Mouse (Mus musculus) urinary bladder, postnatal 10 days (tissue): Measurements from ENCODE around the gene Nsg1.

Experiments
- DNase-seq: peaks from one replicate; pipeline ENCODE4 v3.0.0; 2022; ENCODE audit warnings: low spot score

Gene Nsg1

DNA sequence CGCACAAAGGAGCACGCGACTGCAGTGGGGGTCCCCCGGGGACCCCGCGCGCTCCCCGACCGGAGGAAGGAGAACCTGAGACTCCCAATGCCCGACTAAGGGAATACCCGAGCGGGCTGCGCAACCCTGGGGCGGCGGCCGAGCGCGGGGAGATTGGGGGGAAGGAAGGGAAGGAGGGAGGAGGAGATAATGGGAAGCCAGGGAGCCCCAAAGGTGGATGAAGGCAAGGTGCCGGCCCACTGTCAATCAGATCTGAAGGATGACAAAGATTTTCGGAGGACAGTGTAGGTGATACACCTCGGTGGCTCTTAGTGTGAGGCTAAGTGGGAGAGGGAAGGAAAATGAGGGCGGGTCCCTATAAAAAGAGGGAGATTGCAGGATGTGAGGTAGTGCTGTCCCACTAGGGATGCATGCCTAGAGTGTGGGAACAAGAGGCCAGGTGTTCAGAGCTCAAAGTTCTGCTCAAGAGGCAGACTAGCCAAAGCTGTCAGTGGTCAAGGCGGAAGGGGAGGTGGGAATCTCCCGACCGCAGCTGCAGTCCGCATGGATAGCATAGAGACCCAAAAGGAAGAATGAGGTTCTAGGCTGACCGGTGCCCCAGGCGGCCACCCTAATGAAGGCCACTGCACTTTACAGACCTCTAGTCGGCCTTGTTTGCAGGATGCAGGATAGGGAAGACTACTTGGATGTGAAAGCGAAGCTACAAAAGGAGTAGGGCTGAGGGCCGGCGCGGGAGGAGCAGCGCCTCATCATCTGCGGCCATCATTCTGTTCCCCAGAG lies at the start of gene Nsg1:
TSS of gene Nsg1 (minus strand) at position 274 of the 780 bp plus-strand sequence.
- DNase-seq: no peak

GRCm38 (mm10) chr5:38208985-38209384 lies 49.3 kb upstream of the Nsg1 start:
- no peak for DNase-seq

- DNase-seq: no peak
Measured at GRCm38 (mm10) chr5:38205303-38205726, 45.6 kb upstream of the Nsg1 start.

GRCm38 (mm10) chr5:38199686-38200085 lies 40.0 kb upstream of the Nsg1 start:
- no peak for DNase-seq

GRCm38 (mm10) chr5:38197482-38197823 lies 37.7 kb upstream of the Nsg1 start:
- peak; percentile 50 for DNase-seq

DNA sequence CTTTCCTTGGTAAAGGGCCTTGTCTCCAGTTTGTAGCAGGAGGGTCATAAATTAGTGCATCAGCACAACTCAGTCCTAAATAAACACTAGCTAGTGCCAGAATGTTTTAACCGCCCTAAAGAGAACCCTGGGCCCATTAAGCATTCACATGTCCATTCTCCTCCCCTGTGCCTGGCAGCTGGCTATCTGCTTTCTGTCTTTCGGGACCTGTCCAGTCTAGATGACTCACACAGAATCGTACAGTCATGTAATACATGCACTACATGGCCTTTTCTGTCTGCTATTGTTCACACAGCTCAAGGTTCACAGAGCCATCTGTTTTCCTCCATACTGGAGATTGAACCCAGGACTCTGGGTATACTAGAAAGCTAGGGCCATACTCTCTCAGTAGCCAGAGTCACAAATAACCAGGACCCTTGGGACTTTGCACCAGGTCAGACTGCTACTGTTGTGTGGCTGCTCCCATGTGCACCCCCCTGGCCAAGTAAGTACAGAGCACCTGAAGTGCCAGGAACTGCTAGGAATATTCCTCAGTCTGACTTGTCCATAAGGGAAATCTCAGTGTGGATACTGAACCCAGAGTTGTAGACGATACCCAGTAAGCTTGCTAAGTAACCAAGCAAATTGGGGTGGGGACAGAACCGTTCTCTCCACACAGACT lies 37.2 kb upstream of the Nsg1 start:
- no peak for DNase-seq

- no peak for DNase-seq
Measured at GRCm38 (mm10) chr5:38195941-38196340, 36.2 kb upstream of the Nsg1 start.

DNA sequence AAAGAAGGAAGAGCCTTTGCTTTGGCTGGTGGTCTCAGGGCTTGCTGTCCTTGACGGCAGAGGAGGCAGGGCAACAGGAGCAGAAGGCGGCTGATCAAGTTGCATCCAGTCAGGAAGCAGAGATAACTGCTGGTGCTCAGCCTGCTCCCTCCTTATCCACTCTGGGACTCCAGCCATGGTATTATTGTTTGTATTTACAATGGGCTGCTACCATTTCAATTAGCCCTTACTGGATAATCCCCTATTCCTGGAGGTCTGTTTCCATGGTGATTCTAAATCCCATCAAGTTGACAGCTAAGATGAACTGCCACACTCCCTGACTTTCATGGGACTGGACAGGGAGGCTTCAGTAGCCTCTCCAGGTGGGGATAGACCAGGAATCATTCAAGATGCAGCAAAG lies 35.2 kb upstream of the Nsg1 start:
- DNase-seq: no peak

- no peak for DNase-seq
Measured at GRCm38 (mm10) chr5:38190907-38191306, 31.2 kb upstream of the Nsg1 start.

DNA sequence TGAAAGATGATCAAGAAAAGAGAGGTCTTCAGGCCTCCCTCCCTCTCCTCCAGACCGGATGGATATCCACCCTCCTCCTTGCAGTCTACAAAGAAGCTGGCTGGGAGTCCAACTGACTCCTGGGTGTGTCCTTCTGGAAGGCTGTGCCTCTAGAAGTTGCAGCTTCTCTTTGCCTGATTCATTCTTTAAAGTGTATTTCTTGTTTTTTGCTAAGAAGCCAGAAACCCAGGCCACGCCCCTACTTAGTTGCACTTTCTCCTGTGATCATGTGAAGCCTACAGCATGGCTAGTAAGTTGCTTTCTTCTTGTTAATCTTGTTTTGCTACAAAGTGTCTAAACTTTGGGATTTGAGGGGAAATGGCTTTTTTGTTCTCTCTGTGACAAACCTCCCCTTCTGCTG lies 27.3 kb upstream of the Nsg1 start:
- DNase-seq: no peak

GRCm38 (mm10) chr5:38184688-38185285 lies 25.1 kb upstream of the Nsg1 start:
- no peak for DNase-seq

GRCm38 (mm10) chr5:38174256-38174912 lies 14.7 kb upstream of the Nsg1 start:
- no peak for DNase-seq

DNA sequence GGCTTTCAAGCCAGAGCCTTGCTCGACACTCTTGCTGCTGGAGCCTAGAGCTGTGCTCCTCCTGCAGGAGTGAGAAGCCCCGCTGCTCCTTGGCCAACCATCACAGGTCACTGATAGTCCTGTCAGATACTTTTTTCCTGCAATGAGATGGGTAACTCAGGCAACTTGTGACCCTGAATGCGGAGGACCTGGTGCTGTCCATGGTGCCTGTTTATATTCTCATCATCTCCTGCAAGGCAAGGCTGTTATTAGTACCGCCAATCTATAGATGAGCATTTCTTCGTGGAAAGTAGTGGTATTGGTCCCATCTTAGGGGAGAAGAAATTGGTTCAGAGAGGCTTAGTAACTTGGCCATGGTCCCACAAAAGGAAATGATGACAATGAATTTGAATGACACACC lies 14.1 kb upstream of the Nsg1 start:
- DNase-seq: no peak

- DNase-seq: no peak
Measured at GRCm38 (mm10) chr5:38168497-38168896, 8.8 kb upstream of the Nsg1 start.

- DNase-seq: no peak
Measured at GRCm38 (mm10) chr5:38158947-38159633, 617 bp downstream of the Nsg1 start.

DNA sequence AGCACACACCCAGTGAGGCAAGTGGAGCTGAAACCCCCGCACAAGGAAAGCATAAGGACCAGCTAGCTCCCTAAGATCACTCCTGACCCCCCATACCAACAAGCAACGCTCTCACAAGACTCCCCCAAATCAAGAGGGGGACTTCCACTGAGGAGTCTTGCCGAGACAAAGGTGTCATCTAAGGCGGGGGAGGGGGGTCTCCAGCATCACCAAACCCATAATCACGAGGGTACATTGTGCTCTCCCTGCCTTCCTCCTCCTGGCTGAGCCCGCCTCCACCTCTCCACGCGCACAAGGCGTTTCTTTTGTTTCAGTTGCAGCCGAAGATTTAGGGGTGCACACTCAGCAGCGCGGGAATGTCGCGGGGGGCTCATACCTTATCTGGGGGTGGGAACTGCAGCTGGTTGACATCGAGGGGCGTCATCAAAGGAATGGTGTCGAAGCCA lies 1.2 kb downstream of the Nsg1 start:
- no peak for DNase-seq

GRCm38 (mm10) chr5:38157481-38158020 lies 2.2 kb downstream of the Nsg1 start:
- DNase-seq: no peak

GRCm38 (mm10) chr5:38153636-38154035 lies 6.1 kb downstream of the Nsg1 start:
- DNase-seq: no peak

DNA sequence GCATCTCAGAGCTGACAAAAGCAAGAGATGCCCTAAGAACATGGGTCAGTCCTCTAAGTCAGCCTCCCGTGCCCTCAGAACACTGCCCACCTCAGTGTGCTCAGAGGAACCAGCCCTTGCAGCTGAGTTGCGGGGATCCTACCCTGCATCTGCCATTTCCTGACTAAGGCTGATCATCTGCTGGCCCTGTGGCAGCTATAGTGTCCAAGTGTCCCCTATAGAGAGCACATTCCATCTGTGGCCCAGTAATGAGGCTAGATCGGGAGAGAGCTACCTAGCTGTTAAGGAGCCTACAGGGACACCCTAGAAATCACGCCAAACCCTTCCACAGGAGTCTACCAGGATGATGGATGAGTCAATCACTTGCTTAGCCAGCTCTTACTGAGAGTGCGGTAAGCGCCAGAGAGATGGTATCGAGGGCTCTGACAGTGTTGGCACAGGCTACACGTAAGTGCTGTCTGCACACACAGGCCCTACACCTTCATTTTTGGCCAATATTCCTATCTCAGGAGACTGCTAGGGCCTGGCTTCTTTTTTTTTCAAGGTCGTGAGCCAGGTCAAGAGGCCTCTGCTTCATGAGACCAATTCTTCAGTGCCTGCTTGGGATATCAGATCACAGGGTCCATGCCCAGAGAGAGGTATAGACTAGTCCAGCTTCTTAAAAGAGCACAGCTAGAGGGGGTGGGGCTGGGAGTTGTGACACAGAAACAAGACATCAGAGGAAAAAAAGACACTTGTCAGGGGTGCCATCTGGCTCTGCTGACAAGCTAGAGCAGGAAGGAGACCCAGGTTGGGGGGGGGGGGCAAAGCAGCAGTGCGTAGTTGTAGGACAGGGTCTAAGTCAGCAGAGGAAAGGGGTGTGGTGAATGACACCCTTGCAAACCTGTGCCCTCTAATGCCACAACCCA lies 7.3 kb downstream of the Nsg1 start:
- no peak for DNase-seq

DNA sequence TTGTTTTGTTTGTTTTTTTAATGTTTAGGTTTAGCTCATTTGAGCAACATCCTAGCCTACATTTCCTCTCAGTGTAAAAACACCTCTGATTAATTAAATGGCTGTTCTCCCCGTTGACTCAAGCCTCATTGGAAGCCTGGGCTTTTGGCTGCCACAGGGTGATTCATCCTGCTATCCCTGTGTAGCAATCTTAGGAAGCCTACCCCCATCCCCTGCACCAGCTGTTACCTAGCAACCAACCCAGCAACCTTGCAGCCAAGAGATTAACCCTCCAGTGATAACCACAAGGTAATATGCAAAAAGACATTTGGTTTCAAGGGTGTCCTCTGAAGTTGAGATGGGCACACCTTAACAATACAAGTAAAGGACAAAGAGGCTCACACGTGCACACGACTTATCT lies 8.4 kb downstream of the Nsg1 start:
- DNase-seq: no peak

- no peak for DNase-seq
Measured at GRCm38 (mm10) chr5:38146524-38146923, 13.2 kb downstream of the Nsg1 start.
